ENCODE assay signal across 18 mouse cellular contexts in the genomic region with DNA sequence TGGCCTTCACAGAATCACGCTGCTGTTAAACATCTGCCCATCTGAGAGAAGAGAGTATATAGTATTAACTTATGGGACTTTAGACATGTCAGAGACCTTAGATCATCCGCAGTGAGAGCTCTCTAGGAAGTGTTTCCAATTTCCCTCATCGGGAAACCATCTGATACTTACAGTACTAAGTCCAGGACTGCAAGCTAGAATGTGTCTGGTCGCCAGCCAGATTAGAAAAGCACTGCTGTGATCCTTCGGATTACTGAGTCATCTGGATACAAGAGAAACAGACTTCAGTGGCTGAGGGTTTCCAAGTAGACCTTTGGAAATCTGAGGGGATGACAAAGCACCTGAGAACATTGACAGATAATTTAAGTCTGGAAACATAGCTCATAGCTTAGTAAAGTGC.
DNase-seq lines count a peak whose midpoint lies in the region; ATAC-seq and TF ChIP-seq lines count a peak whose summit lies in the region.
"Had no signal": no experiment of that assay in that cellular context is flagged by ENCODE, and none has a peak within 500 bp of the region (broad histone marks: within the 10 kb centered on the region; RNA-seq: fewer than 3 reads in every experiment).

No protein-coding gene starts in this region.

- DNase-seq in embryonic facial prominence, embryonic 14.5 days (ENCODE audit: low spot score), result peak; percentile 57
- no peak for DNase-seq in embryonic facial prominence, embryonic 10.5 days (ENCODE audit: low spot score)
- DNase-seq in kidney, adult 8-10 months, result peak; percentile 13 to 41
- no peak for DNase-seq in kidney, postnatal 14 days
- peak; percentile 75 for DNase-seq in liver, adult 2 months (ENCODE audit: extremely low read depth, low read depth, low spot score)
- no peak for DNase-seq in liver
- DNase-seq: adrenal gland, adult 2 months; adrenal gland, postnatal 25 days; cerebellum, adult 18-20 months; cerebellum, postnatal 25 days had no signal

- no peak overlapping the region for H3K27ac ChIP-seq in embryonic facial prominence, embryonic 14.5 days (replicated peaks; ENCODE audit: low read depth, low read length)
- H3K27ac ChIP-seq in embryonic facial prominence, embryonic 10.5 days (replicated peaks), result no peak overlapping the region
- H3K27ac ChIP-seq in liver, adult 2 months (replicated peaks; ENCODE audit: insufficient read depth, low read depth, low read length), result no peak overlapping the region
- H3K27ac ChIP-seq: embryonic facial prominence, embryonic 15.5 days; forebrain, embryonic 10.5 days; hindbrain, embryonic 10.5 days; hindbrain, embryonic 14.5 days had no signal

- no peaks in the 10 kb centered on the region for H3K4me1 ChIP-seq in embryonic facial prominence, embryonic 14.5 days (ENCODE audit: control insufficient read depth, insufficient read depth, low read length)
- 0 out of 2 replicates have a peak, but pooled peaks cover 4% of the 10 kb centered on the region for H3K4me1 ChIP-seq in embryonic facial prominence, embryonic 10.5 days
- peaks cover 15% of the 10 kb centered on the region for H3K4me1 ChIP-seq in liver, adult 2 months (ENCODE audit: control insufficient read depth, insufficient read depth, low read length)
- H3K4me1 ChIP-seq: embryonic facial prominence, embryonic 15.5 days; hindbrain, embryonic 10.5 days had no signal

- WGBS in embryonic facial prominence, embryonic 14.5 days, result 59% methylated on average over 5 of the region's 5 CpGs
- 85% methylated on average over 5 of the region's 5 CpGs for WGBS in embryonic facial prominence, embryonic 10.5 days
- 39% methylated on average over 5 of the region's 5 CpGs for WGBS in liver, adult 2 months

- H3K9me3 ChIP-seq in embryonic facial prominence, embryonic 14.5 days (ENCODE audit: control insufficient read depth, low read length), result 0 out of 2 replicates have a peak, but pooled peaks cover 4% of the 10 kb centered on the region
- no peaks in the 10 kb centered on the region for H3K9me3 ChIP-seq in embryonic facial prominence, embryonic 10.5 days
- H3K9me3 ChIP-seq: embryonic facial prominence, embryonic 15.5 days; forebrain, embryonic 10.5 days; hindbrain, embryonic 10.5 days had no signal

- no peak overlapping the region for H3K4me2 ChIP-seq in embryonic facial prominence, embryonic 14.5 days (ENCODE audit: low read depth, low read length)
- H3K4me2 ChIP-seq: embryonic facial prominence, embryonic 15.5 days; heart, embryonic 12.5 days; hindbrain, embryonic 14.5 days had no signal

- H3K79me2 ChIP-seq in liver, adult 2 months (ENCODE audit: control insufficient read depth, insufficient read depth, low read length), result no peaks in the 10 kb centered on the region

- no peak overlapping the region for H3K9ac ChIP-seq in embryonic facial prominence, embryonic 14.5 days (ENCODE audit: low read depth, low read length)
- H3K9ac ChIP-seq in liver, adult 2 months (ENCODE audit: low read depth, low read length), result no peak overlapping the region
- H3K9ac ChIP-seq: embryonic facial prominence, embryonic 15.5 days; heart, embryonic 12.5 days; hindbrain, embryonic 14.5 days had no signal

- no peak overlapping the region for H3K4me3 ChIP-seq in embryonic facial prominence, embryonic 14.5 days (ENCODE audit: low read depth, low read length)
- no peak overlapping the region for H3K4me3 ChIP-seq in embryonic facial prominence, embryonic 10.5 days
- no peak overlapping the region for H3K4me3 ChIP-seq in liver, adult 2 months (ENCODE audit: insufficient read depth, low read depth, low read length)
- H3K4me3 ChIP-seq: embryonic facial prominence, embryonic 15.5 days; erythroblast, embryonic 14.5 days; forebrain, embryonic 10.5 days; heart, embryonic 12.5 days; hindbrain, embryonic 10.5 days had no signal

- no peak for TF ChIP-seq CTCF in liver, adult 2 months (IDR thresholded peaks at IDR 0.05; ENCODE audit: low read depth, low read length)

- no peaks in the 10 kb centered on the region for H3K36me3 ChIP-seq in embryonic facial prominence, embryonic 14.5 days (ENCODE audit: control insufficient read depth, insufficient read depth, low read length)
- H3K36me3 ChIP-seq in embryonic facial prominence, embryonic 10.5 days (replicated peaks), result no peaks in the 10 kb centered on the region
- no peaks in the 10 kb centered on the region for H3K36me3 ChIP-seq in liver, adult 2 months (ENCODE audit: control insufficient read depth, insufficient read depth, low read length)
- H3K36me3 ChIP-seq: embryonic facial prominence, embryonic 15.5 days; forebrain, embryonic 10.5 days; heart, embryonic 12.5 days; hindbrain, embryonic 10.5 days had no signal

- no peak for TF ChIP-seq POLR2A in liver, adult 2 months (IDR thresholded peaks at IDR 0.05; ENCODE audit: extremely low read depth, insufficient read depth, low read length)

- H3K27me3 ChIP-seq in embryonic facial prominence, embryonic 14.5 days (replicated peaks; ENCODE audit: control insufficient read depth, insufficient read depth, low read length), result no peaks in the 10 kb centered on the region
- H3K27me3 ChIP-seq in embryonic facial prominence, embryonic 10.5 days (replicated peaks; ENCODE audit: low read depth, poor library complexity, severe bottlenecking), result no peaks in the 10 kb centered on the region
- H3K27me3 ChIP-seq in liver, adult 2 months (ENCODE audit: control insufficient read depth, insufficient read depth, low read length), result no peaks in the 10 kb centered on the region
- H3K27me3 ChIP-seq: CH12.LX; embryonic facial prominence, embryonic 15.5 days; heart, embryonic 12.5 days had no signal

- no peak for ATAC-seq in embryonic facial prominence, embryonic 14.5 days (ENCODE audit: low read depth)
- ATAC-seq: forebrain, embryonic 14.5 days had no signal

Comparison
In these comparisons a context has a peak if more than half of its experiments do, and no peak if none do; other contexts are left out.
1. DNase-seq: peak in embryonic facial prominence, embryonic 14.5 days (single experiment), kidney, adult 8-10 months (2 of 2) and liver, adult 2 months (single experiment); none in embryonic facial prominence, embryonic 10.5 days (single experiment), kidney, postnatal 14 days (single experiment) and liver (single experiment).